Mouse (Mus musculus) splenic B cell, adult 2 months (primary cell): ENCODE results near the gene Pias4.

ENCODE experiments used
- DNase-seq: peaks from one replicate; pipeline ENCODE4 v3.0.0-alpha.2; 2011; ENCODE audit warnings: low read depth, low spot score
- H3K27me3 ChIP-seq: 2 replicates; pipeline ENCODE4 v1.6.1; 2012; ENCODE audit warnings: mild to moderate bottlenecking, low read length, moderate library complexity, mixed read lengths; ENCODE audit not compliant: control insufficient read depth, poor library complexity, insufficient read depth, severe bottlenecking
- H3K36me3 ChIP-seq: 2 replicates; pipeline ENCODE4 v1.6.1; 2012; ENCODE audit warnings: mild to moderate bottlenecking, low read length, moderate library complexity, mixed read lengths; ENCODE audit not compliant: control insufficient read depth, poor library complexity, insufficient read depth, severe bottlenecking

Pias4 gene

GRCm38 (mm10) chr10:81119625-81120024 lies 48.1 kb downstream of the Pias4 start:
- H3K27me3 ChIP-seq, result no peaks in the 10 kb centered on the region

GRCm38 (mm10) chr10:81112946-81113345 lies 54.8 kb downstream of the Pias4 start:
- Histone ChIP-seq H3K27me3 (no peaks in the 10 kb centered on the region), H3K36me3 (peaks cover 9% of the 10 kb centered on the region)
- DNase-seq, result no peak

More at GRCm38 (mm10) chr10:81119625-81120024, 48.1 kb downstream of the Pias4 start:
- peaks cover 9% of the 10 kb centered on the region for H3K36me3 ChIP-seq
- DNase-seq, result no peak

- H3K27me3 ChIP-seq, result no peaks in the 10 kb centered on the region
- peaks cover 2% of the 10 kb centered on the region; the same call in 1 of the 2 replicates for H3K36me3 ChIP-seq
These were observed 61.5 kb downstream of the Pias4 start for GRCm38 (mm10) chr10:81106113-81106721.

GRCm38 (mm10) chr10:81105565-81106112 lies 62.1 kb downstream of the Pias4 start, which contains the start of gene Map2k2:
Map2k2 (plus strand) TSS chr10:81105915.
- peak; percentile 99 for DNase-seq
- H3K36me3 ChIP-seq, result peaks cover 2% of the 10 kb centered on the region; the same call in 1 of the 2 replicates
- H3K27me3 ChIP-seq, result no peaks in the 10 kb centered on the region

More at GRCm38 (mm10) chr10:81106113-81106721, 61.5 kb downstream of the Pias4 start:
- DNase-seq, result peak; percentile 89
